Mouse (Mus musculus) ES-E14 (cell line): ENCODE results near the gene Ptprj. TPM values are rescaled to one million over a fixed set of nuclear protein-coding genes. Genes with fewer than 3 reads are reported as not detected.

Experiments used
- DNase-seq: peaks from one replicate; pipeline ENCODE4 v3.0.0-alpha.2; 2013; ENCODE audit warnings: low read depth, low spot score
- H3K27ac ChIP-seq: 2 replicates; pipeline ENCODE4 v1.5.1; 2012; ENCODE audit warnings: low read depth, mild to moderate bottlenecking, low read length, moderate library complexity, mixed read lengths; ENCODE audit not compliant: poor library complexity, insufficient read depth, severe bottlenecking
- H3K36me3 ChIP-seq: 2 replicates; pipeline ENCODE4 v1.6.1; 2012; ENCODE audit warnings: mild to moderate bottlenecking, low read length, moderate library complexity, mixed read lengths; ENCODE audit not compliant: control insufficient read depth, poor library complexity, insufficient read depth, severe bottlenecking
- H3K4me1 ChIP-seq, 2 experiments: fragments of 150-350 bp in 1 of 2; sonication (generic) in 1 of 2; 2 replicates each; pipeline ENCODE4 v1.6.1; 2012; ENCODE audit warnings: low read length in 2 of 2, mild to moderate bottlenecking in 1 of 2, mixed read lengths in 1 of 2; ENCODE audit not compliant: control insufficient read depth in 2 of 2, insufficient read depth in 2 of 2, poor library complexity in 1 of 2
- H3K4me3 ChIP-seq, 2 experiments: fragments of 150-350 bp in 1 of 2; sonication (generic) in 1 of 2; 2 replicates each; pipeline ENCODE4 v1.5.1; 2012; ENCODE audit warnings: low read length in 2 of 2, low read depth in 1 of 2, mild to moderate bottlenecking in 1 of 2, mixed read lengths in 1 of 2; ENCODE audit not compliant: insufficient read depth in 1 of 2, poor library complexity in 1 of 2, severe bottlenecking in 1 of 2
- H3K9ac ChIP-seq: 2 replicates; pipeline ENCODE4 v1.6.1; 2012; ENCODE audit warnings: low read depth, mild to moderate bottlenecking, low read length, mixed read lengths; ENCODE audit not compliant: poor library complexity, insufficient read depth, severe bottlenecking
- H3K9me3 ChIP-seq: fragments of 150-350 bp; sonication (generic); 2 replicates; pipeline ENCODE4 v1.6.1; 2012; ENCODE audit warnings: low read depth, mild to moderate bottlenecking, low read length; ENCODE audit not compliant: control insufficient read depth, insufficient read depth
- CHD2 ChIP-seq: IDR thresholded peaks from 2 replicates; pipeline ENCODE4 v1.6.1; 2014; ENCODE audit warnings: mild to moderate bottlenecking, low read depth, low read length, inconsistent platforms
- HCFC1 ChIP-seq: IDR thresholded peaks from 2 replicates; pipeline ENCODE4 v1.6.1; 2012; ENCODE audit warnings: low read length, inconsistent platforms, borderline replicate concordance; ENCODE audit not compliant: insufficient read depth
- MAFK ChIP-seq: IDR thresholded peaks from 2 replicates; pipeline ENCODE4 v1.6.1; 2014; ENCODE audit warnings: mild to moderate bottlenecking, low read depth, low read length, inconsistent platforms; ENCODE audit not compliant: insufficient read depth
- ZC3H11A ChIP-seq: IDR thresholded peaks from 2 replicates; pipeline ENCODE4 v1.6.1; 2012; ENCODE audit warnings: low read depth, mild to moderate bottlenecking, inconsistent platforms, low read length, borderline replicate concordance
- ZNF384 ChIP-seq: IDR thresholded peaks from 2 replicates; pipeline ENCODE4 v1.6.1; 2012; ENCODE audit warnings: low read depth, low read length, inconsistent platforms
- in situ Hi-C, 2 experiments: fragments of 600-800 bp; cut with MboI; formaldehyde crosslinking; loops; one replicate each; pipeline ENCODE4 v1.15.1; 2025; ENCODE audit warnings: low sequenced_read_pairs in 2 of 2, inconsistent platforms in 1 of 2; ENCODE audit not compliant: unreplicated experiment in 2 of 2
- total RNA-seq: library from RNA; depleted of rRNA; stranded (reverse); fragments of 300-350 nt; gene quantifications from 2 replicates; pipeline ENCODE4 v1.2.3, GENCODE M21; 2012; rRNA removed

Ptprj gene
- 10.7 and 17.2 TPM in 2 replicates for total RNA-seq

- Histone ChIP-seq H3K9ac (peak within 1 kb of the TSS; percentile 76), H3K4me1 (peaks cover 0 to 7% of the 10 kb centered on the region in 2 experiments; a peak in 1 of 4 replicates), H3K4me3 (peak within 1 kb of the TSS; percentile 86 to 96), H3K36me3 (no peaks in the 10 kb centered on the region), H3K27ac (no peak within 1 kb of the TSS), H3K9me3 (no peaks in the 10 kb centered on the region)
- DNase-seq, result no peak
- TF ChIP-seq MAFK (no peak), ZNF384 (no peak), CHD2 (no peak), ZC3H11A (no peak), HCFC1 (no peak)
- in situ Hi-C loops, result no loop called here
These were observed at the start of gene Ptprj for GRCm38 (mm10) chr2:90580236-90581005. Gene Ptprj (minus strand): TSS chr2:90580647.

GRCm38 (mm10) chr2:90629552-90629951, 49.1 kb upstream of the Ptprj start:
- Histone ChIP-seq H3K4me1 (peaks cover 0 to 2% of the 10 kb centered on the region in 2 experiments; a peak in 1 of 4 replicates), H3K9me3 (no peaks in the 10 kb centered on the region), H3K4me3 (no peak overlapping the region), H3K36me3 (no peaks in the 10 kb centered on the region), H3K27ac (no peak overlapping the region), H3K9ac (no peak overlapping the region)
- TF ChIP-seq HCFC1 (no peak), CHD2 (no peak), ZNF384 (no peak), MAFK (no peak), ZC3H11A (no peak)
- DNase-seq, result no peak
- in situ Hi-C loops, result no loop called here

- in situ Hi-C loops, result no loop called here
- no peak for DNase-seq
These were observed 47.8 kb upstream of the Ptprj start for GRCm38 (mm10) chr2:90628261-90628660.

GRCm38 (mm10) chr2:90624920-90625319, 44.5 kb upstream of the Ptprj start:
- Histone ChIP-seq H3K27ac (no peak overlapping the region), H3K4me1 (peaks cover 0 to 2% of the 10 kb centered on the region in 2 experiments; a peak in 1 of 4 replicates), H3K36me3 (no peaks in the 10 kb centered on the region), H3K9me3 (no peaks in the 10 kb centered on the region), H3K4me3 (no peak overlapping the region), H3K9ac (no peak overlapping the region)
- in situ Hi-C loops, result no loop called here
- DNase-seq, result peak; percentile 63
- TF ChIP-seq ZC3H11A (peak; percentile 55), CHD2 (no peak)

More at GRCm38 (mm10) chr2:90628261-90628660, 47.8 kb upstream of the Ptprj start:
- Histone ChIP-seq H3K4me3 (no peak overlapping the region), H3K36me3 (no peaks in the 10 kb centered on the region), H3K4me1 (peaks cover 0 to 4% of the 10 kb centered on the region in 2 experiments; a peak in 1 of 4 replicates), H3K9me3 (no peaks in the 10 kb centered on the region), H3K9ac (no peak overlapping the region), H3K27ac (no peak overlapping the region)
- no peak for TF ChIP-seq MAFK
- no peak for TF ChIP-seq HCFC1
- no peak for TF ChIP-seq ZC3H11A
- no peak for TF ChIP-seq CHD2
- no peak for TF ChIP-seq ZNF384
